Mouse (Mus musculus) ES-E14 (cell line): ENCODE results near the gene Trpm2.

Experiments used
- CHD2 ChIP-seq: IDR thresholded peaks from 2 replicates; pipeline ENCODE4 v1.6.1; 2014; ENCODE audit warnings: mild to moderate bottlenecking, low read depth, low read length, inconsistent platforms
- HCFC1 ChIP-seq: IDR thresholded peaks from 2 replicates; pipeline ENCODE4 v1.6.1; 2012; ENCODE audit warnings: low read length, inconsistent platforms, borderline replicate concordance; ENCODE audit not compliant: insufficient read depth
- MAFK ChIP-seq: IDR thresholded peaks from 2 replicates; pipeline ENCODE4 v1.6.1; 2014; ENCODE audit warnings: mild to moderate bottlenecking, low read depth, low read length, inconsistent platforms; ENCODE audit not compliant: insufficient read depth
- ZC3H11A ChIP-seq: IDR thresholded peaks from 2 replicates; pipeline ENCODE4 v1.6.1; 2012; ENCODE audit warnings: low read depth, mild to moderate bottlenecking, inconsistent platforms, low read length, borderline replicate concordance
- ZNF384 ChIP-seq: IDR thresholded peaks from 2 replicates; pipeline ENCODE4 v1.6.1; 2012; ENCODE audit warnings: low read depth, low read length, inconsistent platforms

GRCm38 (mm10) chr10:77867546-77867945 lies 102.8 kb downstream of the Trpm2 start:
- no peak for TF ChIP-seq ZC3H11A
- TF ChIP-seq HCFC1, result no peak
- TF ChIP-seq CHD2, result no peak
- no peak for TF ChIP-seq ZNF384
- TF ChIP-seq MAFK, result no peak
